8 mouse cellular contexts compared by ENCODE assay signal in the genomic region with DNA sequence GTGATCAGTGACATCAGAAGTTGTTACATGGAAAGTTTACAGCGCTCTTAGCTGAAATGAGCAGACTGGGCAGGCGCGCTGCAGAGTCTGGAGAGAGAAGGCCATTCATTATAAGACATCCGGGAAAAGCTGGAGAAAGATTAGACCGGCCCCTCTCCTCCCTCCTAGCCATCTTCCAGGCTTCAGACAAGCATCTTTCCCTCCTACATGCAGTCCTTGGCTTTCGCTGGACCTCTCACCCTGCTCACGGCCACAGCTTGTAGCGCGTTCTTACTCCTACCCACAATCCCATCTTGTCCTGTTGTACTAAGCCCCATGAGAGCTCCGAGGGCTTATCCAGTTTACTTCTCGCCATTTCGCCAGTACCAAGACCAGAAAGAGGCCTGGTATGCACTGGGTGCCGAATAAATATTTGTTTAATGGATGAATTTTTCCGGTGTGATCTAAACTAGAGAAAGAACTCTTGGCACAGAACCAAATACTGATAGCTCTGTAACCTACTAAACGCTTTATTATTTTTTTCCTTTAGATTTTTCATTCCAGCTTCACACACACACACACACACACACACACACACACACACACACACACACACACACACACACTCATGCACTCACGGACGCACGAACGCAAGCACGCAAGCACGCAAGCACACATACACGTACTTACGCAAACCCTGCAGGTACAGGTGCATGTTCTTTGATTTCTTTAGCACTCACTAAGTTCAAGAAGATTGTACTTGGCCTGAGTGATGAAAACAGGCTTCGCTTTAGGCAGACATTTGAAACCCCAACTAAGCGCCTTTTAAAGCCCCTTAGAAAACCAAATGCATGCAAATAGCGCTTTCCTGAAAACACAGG. TPM values are rescaled to one million over a fixed set of nuclear protein-coding genes. Genes with fewer than 3 reads are reported as not detected.
DNase-seq lines count a peak whose midpoint lies in the region; ATAC-seq and TF ChIP-seq lines count a peak whose summit lies in the region.

No protein-coding gene starts in this region.

- peak; percentile 54 for ATAC-seq in kidney, embryonic 16.5 days (ENCODE audit: low FRiP score, low TSS enrichment)
- ATAC-seq in embryonic facial prominence, embryonic 15.5 days (ENCODE audit: insufficient number of reproducible peaks, low FRiP score, low TSS enrichment, low read depth) = no peak
- no peak for ATAC-seq in intestine, postnatal 0 days
- no peak for ATAC-seq in midbrain, embryonic 16.5 days
- ATAC-seq in activated CD4-positive, CD25-positive, alpha-beta regulatory T cell, adult 4 months = no peak

- no peak overlapping the region for H3K27ac ChIP-seq in kidney, embryonic 16.5 days (ENCODE audit: low read length)
- H3K27ac ChIP-seq in embryonic facial prominence, embryonic 15.5 days (replicated peaks) = no peak overlapping the region
- H3K27ac ChIP-seq in intestine, postnatal 0 days (ENCODE audit: low read depth, low read length) = peak overlapping the region; percentile 58; the same call in 1 of the 2 replicates
- no peak overlapping the region for H3K27ac ChIP-seq in midbrain, embryonic 16.5 days (ENCODE audit: low read length)

- TF ChIP-seq CTCF in intestine, postnatal 0 days (IDR thresholded peaks at IDR 0.05; ENCODE audit: low read depth) = no peak

- no peaks in the 10 kb centered on the region for H3K9me3 ChIP-seq in kidney, embryonic 16.5 days (ENCODE audit: low read length)
- no peaks in the 10 kb centered on the region for H3K9me3 ChIP-seq in embryonic facial prominence, embryonic 15.5 days (replicated peaks)
- H3K9me3 ChIP-seq in intestine, postnatal 0 days (ENCODE audit: control insufficient read depth) = no peaks in the 10 kb centered on the region
- H3K9me3 ChIP-seq in midbrain, embryonic 16.5 days (replicated peaks; ENCODE audit: control insufficient read depth, low read length, poor library complexity, severe bottlenecking) = no peaks in the 10 kb centered on the region

- WGBS in kidney, embryonic 16.5 days = 20% methylated on average over 26 of the region's 26 CpGs
- WGBS in embryonic facial prominence, embryonic 15.5 days = 16% methylated on average over 26 of the region's 26 CpGs
- 39% methylated on average over 26 of the region's 26 CpGs for WGBS in intestine, postnatal 0 days
- 10% methylated on average over 26 of the region's 26 CpGs for WGBS in midbrain, embryonic 16.5 days

- H3K4me1 ChIP-seq in kidney, embryonic 16.5 days (ENCODE audit: insufficient read depth, low read length) = peaks cover 14% of the 10 kb centered on the region
- H3K4me1 ChIP-seq in embryonic facial prominence, embryonic 15.5 days = peaks cover 13% of the 10 kb centered on the region
- 0 out of 2 replicates have a peak, but pooled peaks cover 3% of the 10 kb centered on the region for H3K4me1 ChIP-seq in intestine, postnatal 0 days (replicated peaks; ENCODE audit: control insufficient read depth, insufficient read depth, low read length)
- peaks cover 12% of the 10 kb centered on the region for H3K4me1 ChIP-seq in midbrain, embryonic 16.5 days (ENCODE audit: control insufficient read depth, insufficient read depth, low read length)

- peak overlapping the region; percentile 30 for H3K4me3 ChIP-seq in kidney, embryonic 16.5 days (ENCODE audit: low read length)
- peak overlapping the region; percentile 29 for H3K4me3 ChIP-seq in embryonic facial prominence, embryonic 15.5 days (replicated peaks)
- no peak overlapping the region for H3K4me3 ChIP-seq in intestine, postnatal 0 days (ENCODE audit: low read depth, low read length)
- peak overlapping the region; percentile 31 for H3K4me3 ChIP-seq in midbrain, embryonic 16.5 days (ENCODE audit: low read depth, low read length)

- no peak for DNase-seq in kidney, adult 18-20 months
- DNase-seq in left cerebral cortex, postnatal 14 days (ENCODE audit: low spot score in 2 of 2) = no peak
- no peak for DNase-seq in layer of hippocampus, adult 9-10 months (ENCODE audit: low spot score)

- H3K4me2 ChIP-seq in kidney, embryonic 16.5 days (replicated peaks; ENCODE audit: low read depth, low read length) = peak overlapping the region; percentile 56
- H3K4me2 ChIP-seq in embryonic facial prominence, embryonic 15.5 days (replicated peaks) = peak overlapping the region; percentile 52
- H3K4me2 ChIP-seq in intestine, postnatal 0 days (replicated peaks; ENCODE audit: low read depth) = peak overlapping the region; percentile 54
- H3K4me2 ChIP-seq in midbrain, embryonic 16.5 days (ENCODE audit: low read length) = peak overlapping the region; percentile 61

- peak overlapping the region; percentile 55; the same call in 1 of the 2 replicates for H3K9ac ChIP-seq in kidney, embryonic 16.5 days (replicated peaks; ENCODE audit: low read length)
- no peak overlapping the region for H3K9ac ChIP-seq in embryonic facial prominence, embryonic 15.5 days
- H3K9ac ChIP-seq in intestine, postnatal 0 days (ENCODE audit: low read depth, low read length) = no peak overlapping the region
- H3K9ac ChIP-seq in midbrain, embryonic 16.5 days (ENCODE audit: low read depth, low read length) = peak overlapping the region; percentile 47; the same call in 1 of the 2 replicates

- intact Hi-C loops in left cerebral cortex, postnatal 14 days (cut with DNase I) = no loop called here

- H3K27me3 ChIP-seq in kidney, embryonic 16.5 days (ENCODE audit: insufficient read depth, low read length) = no peaks in the 10 kb centered on the region
- peaks cover 12% of the 10 kb centered on the region for H3K27me3 ChIP-seq in embryonic facial prominence, embryonic 15.5 days
- H3K27me3 ChIP-seq in intestine, postnatal 0 days (replicated peaks; ENCODE audit: control insufficient read depth, insufficient read depth, low read length) = no peaks in the 10 kb centered on the region
- H3K27me3 ChIP-seq in midbrain, embryonic 16.5 days (ENCODE audit: control insufficient read depth, insufficient read depth, low read depth, low read length) = no peaks in the 10 kb centered on the region

- no peaks in the 10 kb centered on the region for H3K36me3 ChIP-seq in kidney, embryonic 16.5 days (ENCODE audit: insufficient read depth, low read length)
- no peaks in the 10 kb centered on the region for H3K36me3 ChIP-seq in embryonic facial prominence, embryonic 15.5 days
- H3K36me3 ChIP-seq in intestine, postnatal 0 days (ENCODE audit: control insufficient read depth, insufficient read depth) = no peaks in the 10 kb centered on the region
- H3K36me3 ChIP-seq in midbrain, embryonic 16.5 days (ENCODE audit: control insufficient read depth, insufficient read depth, low read length) = no peaks in the 10 kb centered on the region

RNA-seq across cellular contexts. Expression of a gene that starts 41.4 kb away (rescaled TPM):
- 13.7 and 14.3 TPM in 2 replicates for polyA plus RNA-seq in kidney, embryonic 16.5 days (2015; fragmentation: Nextera tagmentation; extraction: Ambion mirVana)
- polyA plus RNA-seq in embryonic facial prominence, embryonic 15.5 days (2015; fragmentation: Nextera tagmentation; extraction: Ambion mirVana) = 10.1 and 10.6 TPM in 2 replicates
- 2.3 and 2.6 TPM in 2 replicates for polyA plus RNA-seq in intestine, postnatal 0 days (2015; fragmentation: Nextera tagmentation; extraction: Ambion mirVana)
- polyA plus RNA-seq in midbrain, embryonic 16.5 days (2015; fragmentation: Nextera tagmentation; extraction: Ambion mirVana) = 103 and 119 TPM in 2 replicates
- polyA plus RNA-seq in activated CD4-positive, CD25-positive, alpha-beta regulatory T cell, adult 4 months (2017; shearing (Covaris generic)) = 1 to 10 TPM; 3.0 to 3.8 TPM
- 100 to 1,000 TPM; 482 to 522 TPM for total RNA-seq in left cerebral cortex, postnatal 14 days (2021)

Comparison
In these comparisons a context has a peak if more than half of its experiments do, and no peak if none do; other contexts are left out.
1. H3K9ac ChIP-seq: peak in kidney, embryonic 16.5 days (single experiment) and midbrain, embryonic 16.5 days (single experiment); none in embryonic facial prominence, embryonic 15.5 days (single experiment) and intestine, postnatal 0 days (single experiment).
2. Peak in every context shown above with its lines, with median percentiles within 50 percentile points of each other: H3K4me2 ChIP-seq.